Mouse (Mus musculus): ENCODE data around the gene Tmem81. TPM values are rescaled to one million over a fixed set of nuclear protein-coding genes. Genes with fewer than 3 reads are reported as not detected.

Tmem81 gene
- polyA plus RNA-seq, 1 experiment: 12.1 TPM

- 83% methylated on average over 8 of the region's 8 CpGs for WGBS
Observed at GRCm38 (mm10) chr1:132523048-132523447, 17.0 kb downstream of the Tmem81 start.

GRCm38 (mm10) chr1:132523920-132524319 is 17.9 kb downstream of the Tmem81 start:
- Histone ChIP-seq H3K4me3 (replicated peaks; ENCODE audit: control insufficient read depth, low read depth, low read length) (no peak overlapping the region), H3K4me1 (ENCODE audit: control insufficient read depth, insufficient read depth, low read length) (no peaks in the 10 kb centered on the region), H3K27ac (ENCODE audit: control insufficient read depth, insufficient read depth, low read depth, low read length, poor library complexity) (no peak overlapping the region)
- TF ChIP-seq POLR2A (IDR thresholded peaks at IDR 0.05; ENCODE audit: borderline replicate concordance, control insufficient read depth, low read depth, low read length) (no peak), CTCF (IDR thresholded peaks at IDR 0.05; ENCODE audit: control insufficient read depth, insufficient read depth, low read length) (peak; percentile 63)
- WGBS: 20% methylated on average over 4 of the region's 4 CpGs

More at GRCm38 (mm10) chr1:132523048-132523447, 17.0 kb downstream of the Tmem81 start:
- Histone ChIP-seq H3K4me3 (replicated peaks; ENCODE audit: control insufficient read depth, low read depth, low read length) (no peak overlapping the region), H3K4me1 (ENCODE audit: control insufficient read depth, insufficient read depth, low read length) (no peaks in the 10 kb centered on the region), H3K27ac (ENCODE audit: control insufficient read depth, insufficient read depth, low read depth, low read length, poor library complexity) (no peak overlapping the region)
- TF ChIP-seq CTCF (IDR thresholded peaks at IDR 0.05; ENCODE audit: control insufficient read depth, insufficient read depth, low read length) (no peak), POLR2A (IDR thresholded peaks at IDR 0.05; ENCODE audit: borderline replicate concordance, control insufficient read depth, low read depth, low read length) (no peak)

- WGBS: 3% methylated on average over 10 of the region's 10 CpGs
- no peaks in the 10 kb centered on the region for H3K4me1 ChIP-seq (ENCODE audit: control insufficient read depth, insufficient read depth, low read length)
- no peak overlapping the region for H3K27ac ChIP-seq (ENCODE audit: control insufficient read depth, insufficient read depth, low read depth, low read length, poor library complexity)
- TF ChIP-seq CTCF (IDR thresholded peaks at IDR 0.05; ENCODE audit: control insufficient read depth, insufficient read depth, low read length): peak; percentile 46
- no peak for TF ChIP-seq POLR2A (IDR thresholded peaks at IDR 0.05; ENCODE audit: borderline replicate concordance, control insufficient read depth, low read depth, low read length)
- no peak overlapping the region for H3K4me3 ChIP-seq (replicated peaks; ENCODE audit: control insufficient read depth, low read depth, low read length)
Observed at GRCm38 (mm10) chr1:132525832-132526231, 19.8 kb downstream of the Tmem81 start.

GRCm38 (mm10) chr1:132528071-132528470 is 22.0 kb downstream of the Tmem81 start:
- H3K4me3 ChIP-seq (replicated peaks; ENCODE audit: control insufficient read depth, low read depth, low read length): no peak overlapping the region
- WGBS: 91% methylated on average over 13 of the region's 13 CpGs
- TF ChIP-seq POLR2A (IDR thresholded peaks at IDR 0.05; ENCODE audit: borderline replicate concordance, control insufficient read depth, low read depth, low read length): no peak
- TF ChIP-seq CTCF (IDR thresholded peaks at IDR 0.05; ENCODE audit: control insufficient read depth, insufficient read depth, low read length): no peak
- no peaks in the 10 kb centered on the region for H3K4me1 ChIP-seq (ENCODE audit: control insufficient read depth, insufficient read depth, low read length)
- H3K27ac ChIP-seq (ENCODE audit: control insufficient read depth, insufficient read depth, low read depth, low read length, poor library complexity): no peak overlapping the region

GRCm38 (mm10) chr1:132528647-132529334 is 22.8 kb downstream of the Tmem81 start:
- no peak overlapping the region for H3K27ac ChIP-seq (ENCODE audit: control insufficient read depth, insufficient read depth, low read depth, low read length, poor library complexity)
- H3K4me1 ChIP-seq (ENCODE audit: control insufficient read depth, insufficient read depth, low read length): peaks cover 1% of the 10 kb centered on the region; the same call in 1 of the 2 replicates
- WGBS: 78% methylated on average over 19 of the region's 19 CpGs
- TF ChIP-seq CTCF (IDR thresholded peaks at IDR 0.05; ENCODE audit: control insufficient read depth, insufficient read depth, low read length) (no peak), POLR2A (IDR thresholded peaks at IDR 0.05; ENCODE audit: borderline replicate concordance, control insufficient read depth, low read depth, low read length) (no peak)
- H3K4me3 ChIP-seq (replicated peaks; ENCODE audit: control insufficient read depth, low read depth, low read length): no peak overlapping the region

- TF ChIP-seq CTCF (IDR thresholded peaks at IDR 0.05; ENCODE audit: control insufficient read depth, insufficient read depth, low read length): no peak
- no peak for TF ChIP-seq POLR2A (IDR thresholded peaks at IDR 0.05; ENCODE audit: borderline replicate concordance, control insufficient read depth, low read depth, low read length)
- WGBS: 24% methylated on average over 5 of the region's 5 CpGs
- H3K4me1 ChIP-seq (ENCODE audit: control insufficient read depth, insufficient read depth, low read length): peaks cover 1% of the 10 kb centered on the region; the same call in 1 of the 2 replicates
Observed at GRCm38 (mm10) chr1:132530631-132531191, 24.7 kb downstream of the Tmem81 start.

GRCm38 (mm10) chr1:132532521-132532920 is 26.5 kb downstream of the Tmem81 start:
- 73% methylated on average over 9 of the region's 9 CpGs for WGBS
- H3K4me1 ChIP-seq (ENCODE audit: control insufficient read depth, insufficient read depth, low read length): peaks cover 1% of the 10 kb centered on the region; the same call in 1 of the 2 replicates
- TF ChIP-seq POLR2A (IDR thresholded peaks at IDR 0.05; ENCODE audit: borderline replicate concordance, control insufficient read depth, low read depth, low read length) (no peak), CTCF (IDR thresholded peaks at IDR 0.05; ENCODE audit: control insufficient read depth, insufficient read depth, low read length) (no peak)
- no peak overlapping the region for H3K27ac ChIP-seq (ENCODE audit: control insufficient read depth, insufficient read depth, low read depth, low read length, poor library complexity)
- no peak overlapping the region for H3K4me3 ChIP-seq (replicated peaks; ENCODE audit: control insufficient read depth, low read depth, low read length)

More at GRCm38 (mm10) chr1:132530631-132531191, 24.7 kb downstream of the Tmem81 start:
- Histone ChIP-seq H3K27ac (ENCODE audit: control insufficient read depth, insufficient read depth, low read depth, low read length, poor library complexity) (no peak overlapping the region), H3K4me3 (replicated peaks; ENCODE audit: control insufficient read depth, low read depth, low read length) (no peak overlapping the region)

- Histone ChIP-seq H3K4me3 (replicated peaks; ENCODE audit: control insufficient read depth, low read depth, low read length) (no peak overlapping the region), H3K27ac (ENCODE audit: control insufficient read depth, insufficient read depth, low read depth, low read length, poor library complexity) (no peak overlapping the region), H3K4me1 (ENCODE audit: control insufficient read depth, insufficient read depth, low read length) (peaks cover 1% of the 10 kb centered on the region; the same call in 1 of the 2 replicates)
- WGBS: 1% methylated on average over 8 of the region's 8 CpGs
- TF ChIP-seq POLR2A (IDR thresholded peaks at IDR 0.05; ENCODE audit: borderline replicate concordance, control insufficient read depth, low read depth, low read length) (no peak), CTCF (IDR thresholded peaks at IDR 0.05; ENCODE audit: control insufficient read depth, insufficient read depth, low read length) (no peak)
Observed at GRCm38 (mm10) chr1:132533840-132534239, 27.8 kb downstream of the Tmem81 start.
